Mouse (Mus musculus) left cerebral cortex, adult 2 months (tissue): Measurements from ENCODE around the gene Slc1a7. TPM values are rescaled to one million over a fixed set of nuclear protein-coding genes. Genes with fewer than 3 reads are reported as not detected.

Source experiments
- DNase-seq, 2 experiments: peaks; one replicate each; pipeline ENCODE4 v3.0.0; 2021 to 2022; ENCODE audit warnings: low spot score in 2 of 2, mixed read lengths in 1 of 2; ENCODE audit errors: extremely low spot score in 1 of 2
- H3K27ac ChIP-seq: fragments of 200-600 bp; 2 replicates; pipeline ENCODE4 v1.8.1; 2022
- H3K4me3 ChIP-seq: fragments of 200-600 bp; 2 replicates; pipeline ENCODE4 v1.8.1; 2022
- CTCF ChIP-seq: fragments of 200-600 bp; IDR thresholded peaks from 2 replicates; pipeline ENCODE4 v1.8.1; 2022; ENCODE audit warnings: antibody characterized with exemption, mild to moderate bottlenecking, moderate library complexity
- intact Hi-C: fragments of 180-260 bp; cut with DNase I; formaldehyde crosslinking; loops from one replicate; pipeline ENCODE4 v1.15.1; 2025
- total RNA-seq, 2 experiments: library from RNA; stranded (reverse); gene quantifications; 2 replicates each; pipeline ENCODE4 v1.2.3; 2021

The Slc1a7 gene
- total RNA-seq, 2 experiments from 2014 or later: 0.43 to 0.94 TPM

DNA sequence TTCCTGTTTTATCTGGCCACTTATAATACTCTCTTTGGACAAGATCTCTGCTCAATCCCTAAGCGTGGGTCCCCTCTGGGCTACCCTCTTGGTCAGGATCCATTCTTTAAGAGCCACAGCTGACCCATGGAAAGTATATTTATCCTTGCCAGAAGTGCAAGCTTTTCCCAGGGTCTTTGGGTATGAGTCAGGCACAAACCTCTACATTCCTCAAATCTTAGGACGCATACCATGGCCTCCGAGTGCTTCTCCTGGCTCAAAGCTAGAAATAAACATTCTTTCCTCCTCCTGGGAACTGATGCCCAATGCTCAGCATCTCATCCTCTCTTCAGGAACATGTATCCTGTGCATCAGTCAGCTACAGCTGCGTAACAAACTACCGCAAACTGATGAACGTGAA, 26.9 kb downstream of the Slc1a7 start:
- TF ChIP-seq CTCF: no peak
- no peak overlapping the region for H3K4me3 ChIP-seq
- intact Hi-C loops: no loop called here
- no peak overlapping the region for H3K27ac ChIP-seq
- DNase-seq: no peak

GRCm38 (mm10) chr4:107995727-107996126, 27.6 kb downstream of the Slc1a7 start:
- Histone ChIP-seq H3K27ac (no peak overlapping the region), H3K4me3 (no peak overlapping the region)
- no peak for DNase-seq
- TF ChIP-seq CTCF: no peak
- intact Hi-C loops: no loop called here

DNA sequence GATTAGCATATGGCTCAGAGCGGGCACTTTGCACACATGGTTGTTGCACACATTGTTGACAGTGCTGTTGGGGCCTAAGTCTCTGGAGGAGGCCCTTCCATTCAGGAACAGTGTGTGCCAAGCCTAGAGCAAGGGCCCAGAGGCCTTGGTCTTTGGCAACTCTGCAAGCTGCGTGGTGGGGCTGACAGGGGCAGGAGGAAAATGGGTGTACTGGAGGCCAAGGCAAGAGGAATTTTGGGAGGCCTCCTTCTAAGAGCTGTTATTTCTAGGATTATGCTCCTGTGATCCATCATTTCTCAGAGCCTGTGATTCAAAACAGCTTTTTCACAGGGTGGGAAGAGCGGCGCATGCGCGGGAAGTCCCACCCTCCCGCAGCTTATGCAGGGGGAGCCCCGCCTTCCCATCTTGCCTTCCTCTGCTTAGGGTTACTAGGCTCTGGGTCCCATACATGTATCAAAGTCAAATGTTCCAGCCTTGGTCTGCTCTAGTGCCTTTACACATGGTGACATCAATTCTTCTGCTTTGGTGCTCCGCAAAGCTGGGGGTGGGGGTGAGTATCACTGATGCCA, 28.4 kb downstream of the Slc1a7 start:
- intact Hi-C loops: no loop called here
- Histone ChIP-seq H3K4me3 (no peak overlapping the region), H3K27ac (no peak overlapping the region)
- no peak for TF ChIP-seq CTCF
- no peak for DNase-seq

DNA sequence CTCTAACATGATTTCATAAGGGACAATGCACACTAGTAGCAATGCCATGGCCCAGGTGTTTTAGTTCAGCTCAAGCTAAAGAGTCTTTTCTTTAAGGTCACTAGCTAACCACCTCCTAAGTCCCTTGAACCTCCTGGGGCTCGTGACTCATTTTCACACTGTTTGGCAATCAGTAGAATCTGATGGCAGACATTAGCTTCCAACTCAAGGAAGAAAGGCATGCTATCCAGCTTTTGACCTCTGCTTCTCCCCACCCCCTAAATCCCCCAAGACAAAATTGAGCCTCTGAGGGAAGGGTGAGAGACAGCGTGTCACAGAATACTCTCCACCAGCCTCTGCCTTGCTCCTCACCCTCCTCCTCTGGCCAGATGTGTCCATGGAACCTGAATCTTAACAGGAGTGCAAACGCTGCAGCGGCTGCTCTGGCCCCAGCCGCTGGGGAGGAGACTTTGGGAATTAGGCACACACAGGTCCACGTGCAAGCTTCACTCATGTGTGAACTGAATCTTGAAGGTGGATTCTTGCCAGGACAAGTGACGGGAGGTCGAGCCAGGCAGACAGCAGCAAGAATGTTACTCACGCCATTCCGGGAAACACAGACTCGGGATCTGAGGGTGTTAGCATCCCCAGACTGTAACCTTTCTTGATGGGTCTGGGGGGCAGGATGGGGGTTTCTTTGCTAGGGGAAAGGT, 30.7 kb downstream of the Slc1a7 start:
- Histone ChIP-seq H3K4me3 (no peak overlapping the region), H3K27ac (no peak overlapping the region)
- TF ChIP-seq CTCF: no peak
- DNase-seq: no peak
- intact Hi-C loops: no loop called here

- TF ChIP-seq CTCF: no peak
- Histone ChIP-seq H3K27ac (no peak overlapping the region), H3K4me3 (no peak overlapping the region)
- intact Hi-C loops: no loop called here
- DNase-seq: no peak
Observed at GRCm38 (mm10) chr4:107999380-107999779, 31.2 kb downstream of the Slc1a7 start.

DNA sequence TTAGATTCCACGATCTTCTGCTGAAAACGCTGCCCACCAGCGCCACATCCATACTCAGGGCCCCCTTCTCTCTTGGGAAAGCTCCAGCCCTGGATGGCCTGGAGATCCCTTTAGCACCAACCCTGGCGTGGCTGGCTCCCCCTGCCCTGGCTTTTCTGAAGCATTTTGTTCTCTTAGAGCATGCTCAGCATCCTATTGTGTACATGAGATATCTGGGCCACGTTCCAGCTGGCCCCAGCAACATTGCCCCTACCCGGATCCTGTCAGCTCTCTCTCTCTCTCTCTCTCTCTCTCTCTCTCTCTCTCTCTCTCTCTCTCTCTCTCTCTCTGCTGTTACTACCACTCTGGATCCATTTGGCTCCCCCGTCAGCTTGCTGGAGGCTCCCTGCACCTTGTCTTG, 37.2 kb downstream of the Slc1a7 start:
- H3K27ac ChIP-seq: no peak overlapping the region
- DNase-seq: no peak
- H3K4me3 ChIP-seq: no peak overlapping the region
- TF ChIP-seq CTCF: no peak
- intact Hi-C loops: no loop called here

DNA sequence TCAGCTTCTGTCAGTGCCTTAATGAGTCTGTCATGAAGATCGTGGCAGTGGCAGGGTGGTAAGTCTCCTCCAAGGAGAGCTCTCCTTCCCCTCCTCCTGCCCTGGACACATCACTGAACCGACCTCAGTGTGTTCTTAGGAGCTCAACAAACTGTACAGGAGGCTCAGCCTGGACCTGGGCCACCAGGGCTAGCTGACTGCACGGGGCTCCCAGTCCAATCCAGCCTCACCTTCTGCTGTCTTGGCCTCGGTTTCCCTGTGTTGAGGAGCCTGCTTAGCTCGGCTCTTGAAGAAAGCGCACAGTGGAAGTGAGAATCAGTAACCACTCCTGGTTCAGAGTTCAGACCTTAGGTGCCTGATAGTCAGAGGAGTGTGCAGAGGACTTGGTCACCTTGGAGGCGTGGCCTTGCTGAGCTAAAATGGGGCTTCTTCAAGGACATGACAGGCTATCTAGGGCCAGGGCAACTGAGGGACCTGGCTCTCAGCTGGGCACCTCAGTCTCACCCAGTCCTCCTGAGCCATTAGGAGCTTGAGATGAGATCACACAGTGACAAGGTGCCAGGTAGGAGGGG, 39.5 kb downstream of the Slc1a7 start:
- no peak for TF ChIP-seq CTCF
- Histone ChIP-seq H3K27ac (no peak overlapping the region), H3K4me3 (no peak overlapping the region)
- no peak for DNase-seq
- intact Hi-C loops: no loop called here

GRCm38 (mm10) chr4:108008541-108008940, 40.4 kb downstream of the Slc1a7 start:
- TF ChIP-seq CTCF: no peak
- intact Hi-C loops: no loop called here
- Histone ChIP-seq H3K4me3 (no peak overlapping the region), H3K27ac (no peak overlapping the region)
- no peak for DNase-seq

DNA sequence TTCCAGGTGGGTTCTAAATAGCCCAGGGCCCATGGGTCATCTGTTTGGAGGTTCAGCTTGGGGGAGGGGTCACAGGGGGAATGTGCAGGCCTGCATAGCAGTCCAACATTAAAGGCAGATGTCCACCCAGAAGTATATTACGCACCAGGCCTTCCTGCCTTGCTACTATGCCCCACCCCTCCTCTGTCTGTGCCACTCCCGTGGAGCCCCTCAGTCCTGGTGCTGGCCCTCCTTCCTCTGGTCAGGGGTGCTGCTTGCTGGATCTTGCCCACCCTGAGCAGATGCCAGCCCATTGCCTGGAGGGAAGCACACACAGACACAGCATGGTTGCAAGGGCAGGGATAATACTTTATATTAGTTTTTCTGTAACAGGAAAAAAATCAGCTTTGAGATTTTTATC, 46.3 kb downstream of the Slc1a7 start:
- no peak for DNase-seq
- Histone ChIP-seq H3K27ac (no peak overlapping the region), H3K4me3 (no peak overlapping the region)
- no peak for TF ChIP-seq CTCF
- intact Hi-C loops: no loop called here

- intact Hi-C loops: loop anchor here (5.0 kb wide), 1 partner anchor 78 kb away; no protein-coding TSS in a partner anchor
- no peak for DNase-seq
- Histone ChIP-seq H3K4me3 (no peak overlapping the region), H3K27ac (no peak overlapping the region)
- peak; percentile 18 for TF ChIP-seq CTCF
Observed at GRCm38 (mm10) chr4:108015067-108015765, 47.1 kb downstream of the Slc1a7 start.

DNA sequence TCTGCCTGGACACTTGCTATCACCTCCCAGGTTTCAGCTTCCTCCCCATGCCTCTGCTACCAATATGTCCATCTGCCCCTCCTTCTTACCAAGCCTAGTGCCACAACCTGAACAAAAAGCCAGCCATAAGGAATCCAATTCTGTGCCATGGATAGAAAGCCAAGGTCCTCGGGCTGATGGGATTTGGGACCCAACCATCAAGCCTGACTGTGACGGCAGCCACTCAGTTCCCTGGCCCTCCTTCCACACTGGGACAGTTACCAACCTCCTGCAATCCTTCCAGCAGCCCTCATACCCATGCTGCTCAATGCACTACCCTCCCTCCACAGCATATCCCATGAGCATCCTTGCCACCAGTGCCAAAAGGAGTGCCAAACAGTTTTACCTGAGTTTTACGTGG, 48.2 kb downstream of the Slc1a7 start:
- TF ChIP-seq CTCF: no peak
- Histone ChIP-seq H3K4me3 (no peak overlapping the region), H3K27ac (no peak overlapping the region)
- no peak for DNase-seq
- intact Hi-C loops: loop anchor here (5.0 kb wide), 1 partner anchor 79 kb away; no protein-coding TSS in a partner anchor

DNA sequence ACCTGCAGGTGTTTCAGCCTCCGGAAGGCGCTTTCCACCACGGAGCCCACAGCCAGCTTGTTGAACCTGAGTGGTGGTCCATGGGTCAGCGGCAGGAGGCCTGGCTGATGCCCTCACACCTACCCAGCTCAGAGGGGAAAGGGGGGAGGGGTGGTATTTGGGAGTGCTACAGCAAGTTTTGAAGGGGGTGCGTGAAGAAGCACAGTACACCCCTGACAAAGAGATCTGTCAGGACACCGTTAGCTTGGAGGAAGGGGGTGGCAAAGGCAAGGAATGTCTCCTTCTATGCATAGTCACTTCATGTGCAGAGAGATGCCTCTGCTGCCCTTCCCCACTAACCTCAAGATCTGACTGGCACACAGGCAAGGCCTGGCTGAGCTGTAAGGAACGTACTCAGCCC, 49.7 kb downstream of the Slc1a7 start:
- no peak overlapping the region for H3K4me3 ChIP-seq
- no peak for TF ChIP-seq CTCF
- DNase-seq: no peak
- intact Hi-C loops: loop anchor here (5.0 kb wide), 1 partner anchor 81 kb away; no protein-coding TSS in a partner anchor
- no peak overlapping the region for H3K27ac ChIP-seq
